Mouse (Mus musculus): ENCODE data around the gene Vhl. TPM values are rescaled to one million over a fixed set of nuclear protein-coding genes. Genes with fewer than 3 reads are reported as not detected.
A peak's percentile ranks its signal among the peaks of the same experiment; 100 is the strongest.

Vhl gene
- polyA plus RNA-seq, 1 experiment: 66.7 TPM

DNA sequence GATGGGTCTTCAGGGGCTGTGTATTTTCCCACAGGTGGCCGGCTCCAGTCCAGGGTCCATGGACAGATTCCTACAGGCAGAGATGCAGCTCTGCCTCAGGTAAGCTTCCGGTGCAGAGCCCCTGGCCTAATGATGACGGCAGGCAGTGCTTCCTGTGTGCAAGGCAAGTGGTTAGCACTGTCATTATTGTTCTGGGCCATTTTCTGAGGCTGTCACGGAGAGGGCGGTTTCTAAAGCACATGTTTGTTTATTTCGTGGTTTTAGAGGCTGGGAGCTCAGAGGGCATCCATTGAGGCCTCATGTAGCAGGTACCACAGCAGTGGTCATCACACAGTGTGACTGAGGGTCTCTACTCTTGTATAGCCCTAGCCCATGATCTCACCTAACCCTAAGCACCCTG, 49.2 kb downstream of the Vhl start:
- TF ChIP-seq POLR2A (IDR thresholded peaks at IDR 0.05; ENCODE audit: borderline replicate concordance, control insufficient read depth, low read depth, low read length): no peak
- no peak for TF ChIP-seq CTCF (IDR thresholded peaks at IDR 0.05; ENCODE audit: control insufficient read depth, insufficient read depth, low read length)
- 67% methylated on average over 6 of the region's 6 CpGs for WGBS
- H3K4me3 ChIP-seq (replicated peaks; ENCODE audit: control insufficient read depth, low read depth, low read length): no peak overlapping the region
- peaks cover 14% of the 10 kb centered on the region for H3K4me1 ChIP-seq (ENCODE audit: control insufficient read depth, insufficient read depth, low read length)
- H3K27ac ChIP-seq (ENCODE audit: control insufficient read depth, insufficient read depth, low read depth, low read length, poor library complexity): no peak overlapping the region; the same call in 1 of the 2 replicates

DNA sequence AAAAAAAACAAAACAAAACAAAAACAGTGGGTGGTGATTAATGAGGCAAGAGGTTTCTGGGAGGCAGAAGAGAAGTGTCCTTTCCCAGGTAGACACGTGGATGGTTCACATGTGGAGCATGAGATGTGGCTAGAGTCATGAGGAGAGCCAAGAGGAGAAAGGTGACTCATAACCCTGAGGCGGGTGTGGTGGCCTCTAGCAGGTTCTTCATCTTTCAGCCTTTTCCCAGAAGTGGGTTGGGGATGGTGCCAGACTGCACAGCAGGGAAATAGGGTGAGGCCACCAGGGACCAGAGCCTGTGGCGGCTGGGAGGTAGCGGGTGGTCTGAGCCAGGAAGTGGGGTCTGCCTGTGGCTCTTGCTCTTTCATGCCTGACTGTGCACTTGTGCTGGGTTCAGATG, 51.5 kb downstream of the Vhl start:
- H3K4me1 ChIP-seq (ENCODE audit: control insufficient read depth, insufficient read depth, low read length): peaks cover 7% of the 10 kb centered on the region; the same call in 1 of the 2 replicates
- no peak overlapping the region for H3K27ac ChIP-seq (ENCODE audit: control insufficient read depth, insufficient read depth, low read depth, low read length, poor library complexity)
- WGBS: 52% methylated on average over 4 of the region's 4 CpGs

DNA sequence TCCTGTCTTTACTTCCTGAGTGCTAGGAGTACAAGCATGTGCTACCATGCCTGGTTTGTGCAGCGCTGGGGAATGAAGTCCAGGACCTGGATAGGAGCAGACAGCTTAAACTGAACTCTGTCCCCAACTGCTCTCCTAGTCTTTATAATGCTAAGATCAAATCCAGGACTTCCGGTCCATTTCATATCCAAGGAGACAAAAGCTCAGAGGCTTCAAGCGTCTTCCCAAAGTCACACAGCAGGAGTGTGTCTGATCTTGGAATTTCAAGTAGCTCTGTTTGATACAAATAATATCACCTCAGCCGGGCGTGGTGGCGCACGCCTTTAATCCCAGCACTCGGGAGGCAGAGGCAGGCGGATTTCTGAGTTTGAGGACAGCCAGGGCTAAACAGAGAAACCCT, 52.2 kb downstream of the Vhl start:
- no peak overlapping the region for H3K4me3 ChIP-seq (replicated peaks; ENCODE audit: control insufficient read depth, low read depth, low read length)
- H3K27ac ChIP-seq (ENCODE audit: control insufficient read depth, insufficient read depth, low read depth, low read length, poor library complexity): no peak overlapping the region
- H3K4me1 ChIP-seq (ENCODE audit: control insufficient read depth, insufficient read depth, low read length): peaks cover 8% of the 10 kb centered on the region
- no peak for TF ChIP-seq POLR2A (IDR thresholded peaks at IDR 0.05; ENCODE audit: borderline replicate concordance, control insufficient read depth, low read depth, low read length)
- no peak for TF ChIP-seq CTCF (IDR thresholded peaks at IDR 0.05; ENCODE audit: control insufficient read depth, insufficient read depth, low read length)
- WGBS: 91% methylated on average over 9 of the region's 9 CpGs

More for the DNA sequence above, 51.5 kb downstream of the Vhl start:
- TF ChIP-seq CTCF (IDR thresholded peaks at IDR 0.05; ENCODE audit: control insufficient read depth, insufficient read depth, low read length) (no peak), POLR2A (IDR thresholded peaks at IDR 0.05; ENCODE audit: borderline replicate concordance, control insufficient read depth, low read depth, low read length) (no peak)
- H3K4me3 ChIP-seq (replicated peaks; ENCODE audit: control insufficient read depth, low read depth, low read length): no peak overlapping the region

DNA sequence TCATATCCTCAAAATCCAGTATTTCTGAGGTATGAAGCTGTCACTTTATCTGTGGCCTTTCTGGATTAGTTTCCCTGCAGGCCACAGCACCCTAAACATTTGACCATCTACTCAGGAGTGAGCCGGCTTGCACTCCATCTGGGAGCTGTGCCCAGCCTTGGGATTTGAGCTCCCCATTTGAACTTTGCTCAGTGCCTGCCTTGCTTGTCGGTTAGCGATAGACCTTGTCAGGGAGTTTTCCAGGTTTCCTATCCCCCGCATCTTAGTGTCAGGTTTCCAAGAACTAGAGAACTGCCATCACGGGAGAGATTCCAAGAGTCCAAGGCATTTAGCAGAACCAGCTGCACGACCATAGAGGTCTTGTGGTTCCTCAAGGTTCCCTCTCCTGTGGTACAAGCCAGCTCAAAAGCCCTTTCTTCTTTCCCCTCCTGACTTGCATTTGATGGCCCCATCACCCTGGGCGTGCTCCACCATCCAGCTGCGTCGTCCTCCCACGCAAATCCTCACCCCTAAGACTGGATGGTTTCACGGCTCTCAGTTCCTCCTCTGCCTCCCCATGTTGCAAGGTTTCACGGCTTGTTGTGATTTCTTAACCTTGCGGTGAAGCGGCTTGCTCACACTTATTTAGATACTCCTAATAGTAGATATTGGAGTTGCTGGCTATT, 53.4 kb downstream of the Vhl start:
- H3K4me1 ChIP-seq (ENCODE audit: control insufficient read depth, insufficient read depth, low read length): peaks cover 7% of the 10 kb centered on the region
- H3K4me3 ChIP-seq (replicated peaks; ENCODE audit: control insufficient read depth, low read depth, low read length): no peak overlapping the region
- WGBS: 54% methylated on average over 14 of the region's 14 CpGs
- H3K27ac ChIP-seq (ENCODE audit: control insufficient read depth, insufficient read depth, low read depth, low read length, poor library complexity): peak overlapping the region; percentile 67
- TF ChIP-seq CTCF (IDR thresholded peaks at IDR 0.05; ENCODE audit: control insufficient read depth, insufficient read depth, low read length): no peak
- TF ChIP-seq POLR2A (IDR thresholded peaks at IDR 0.05; ENCODE audit: borderline replicate concordance, control insufficient read depth, low read depth, low read length): no peak

DNA sequence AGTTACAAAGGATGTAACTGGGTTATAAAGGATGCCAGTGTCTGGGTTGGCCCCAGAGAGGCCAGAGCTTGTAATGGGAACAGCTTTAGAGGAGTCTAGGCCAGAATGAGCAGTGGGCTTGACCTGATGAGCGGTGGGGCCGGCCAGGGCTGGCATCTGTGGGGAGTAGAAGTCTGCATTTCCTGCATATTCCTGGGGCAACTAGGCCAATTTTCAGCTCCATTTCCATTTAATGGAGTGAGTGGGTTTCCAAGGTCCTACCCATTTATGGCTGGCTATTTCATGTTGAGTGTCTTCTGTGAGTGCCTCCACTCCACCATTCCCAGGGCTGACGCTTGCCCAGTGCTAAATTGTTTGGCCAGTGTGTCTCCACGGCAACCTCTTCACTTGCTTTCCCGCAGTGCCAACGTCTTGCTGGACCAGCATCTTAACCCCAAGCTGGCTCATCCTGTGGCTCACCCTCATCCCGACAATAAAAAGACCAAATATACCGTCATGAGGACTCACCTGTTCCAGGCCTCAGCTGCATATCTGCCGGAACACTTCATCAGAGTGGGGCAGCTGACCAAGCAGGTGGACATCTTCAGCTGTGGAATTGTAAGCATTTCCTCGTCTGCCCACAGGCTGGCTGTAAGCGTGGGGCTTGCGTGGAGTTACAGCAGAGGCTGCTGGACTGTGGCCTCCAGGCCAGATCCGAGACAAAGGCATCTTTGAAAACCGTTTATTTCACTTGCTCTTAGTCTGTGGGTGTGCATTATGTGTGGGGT, 54.7 kb downstream of the Vhl start:
- no peak for TF ChIP-seq CTCF (IDR thresholded peaks at IDR 0.05; ENCODE audit: control insufficient read depth, insufficient read depth, low read length)
- TF ChIP-seq POLR2A (IDR thresholded peaks at IDR 0.05; ENCODE audit: borderline replicate concordance, control insufficient read depth, low read depth, low read length): no peak
- H3K4me3 ChIP-seq (replicated peaks; ENCODE audit: control insufficient read depth, low read depth, low read length): no peak overlapping the region
- no peak overlapping the region for H3K27ac ChIP-seq (ENCODE audit: control insufficient read depth, insufficient read depth, low read depth, low read length, poor library complexity)
- H3K4me1 ChIP-seq (ENCODE audit: control insufficient read depth, insufficient read depth, low read length): peaks cover 7% of the 10 kb centered on the region
- 84% methylated on average over 14 of the region's 14 CpGs for WGBS

DNA sequence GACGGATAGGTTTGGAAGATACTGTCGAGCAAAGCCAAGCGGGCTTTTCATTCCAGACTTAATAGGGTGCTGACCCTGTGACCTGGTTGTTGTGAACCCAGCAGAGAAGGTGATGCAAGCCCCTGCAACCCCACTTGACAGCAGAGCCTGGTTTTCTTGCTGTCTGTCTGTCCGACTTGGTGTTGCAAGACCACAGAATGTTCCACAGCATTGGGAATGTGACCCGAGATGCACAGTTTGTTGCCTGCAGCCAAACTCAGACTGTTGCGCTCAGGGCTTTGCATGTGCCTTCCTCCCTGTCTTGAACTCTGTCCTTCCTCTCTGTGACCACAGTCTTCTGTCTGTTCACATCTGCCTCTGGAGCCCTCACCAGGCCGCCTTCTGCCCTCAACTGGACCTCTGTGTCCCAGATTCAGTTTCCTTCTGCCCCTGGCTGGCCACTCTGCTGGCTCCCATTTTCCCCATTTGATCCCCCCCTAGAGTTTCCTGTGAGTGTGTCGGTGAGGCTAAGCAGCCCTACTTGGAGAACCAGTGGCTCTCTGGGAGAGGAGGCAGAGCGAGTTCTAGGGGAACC, 56.3 kb downstream of the Vhl start:
- no peak overlapping the region for H3K4me3 ChIP-seq (replicated peaks; ENCODE audit: control insufficient read depth, low read depth, low read length)
- WGBS: 33% methylated on average over 9 of the region's 9 CpGs
- H3K4me1 ChIP-seq (ENCODE audit: control insufficient read depth, insufficient read depth, low read length): peaks cover 7% of the 10 kb centered on the region
- H3K27ac ChIP-seq (ENCODE audit: control insufficient read depth, insufficient read depth, low read depth, low read length, poor library complexity): peak overlapping the region; percentile 42; the same call in 1 of the 2 replicates
- no peak for TF ChIP-seq POLR2A (IDR thresholded peaks at IDR 0.05; ENCODE audit: borderline replicate concordance, control insufficient read depth, low read depth, low read length)
- TF ChIP-seq CTCF (IDR thresholded peaks at IDR 0.05; ENCODE audit: control insufficient read depth, insufficient read depth, low read length): 0 out of 2 replicates have a peak, but pooled peaks have one; percentile 2

Other genes starting within 250 kb of the Vhl start
- 12.0 and 21.6 TPM in 2 replicates for gene Tada3, start 246.1 kb upstream of the Vhl start, polyA plus RNA-seq (2011; ENCODE audit: insufficient read depth, insufficient read length, low replicate concordance, missing spikeins)
- gene Arpc4, start 245.8 kb upstream of the Vhl start, polyA plus RNA-seq (2011; ENCODE audit: insufficient read depth, insufficient read length, low replicate concordance, missing spikeins): 136 and 195 TPM in 2 replicates
- gene Ttll3, start 234.7 kb upstream of the Vhl start, polyA plus RNA-seq (2011; ENCODE audit: insufficient read depth, insufficient read length, low replicate concordance, missing spikeins): 11.9 and 27.7 TPM in 2 replicates
- gene Rpusd3, start 204.6 kb upstream of the Vhl start, polyA plus RNA-seq (2011; ENCODE audit: insufficient read depth, insufficient read length, low replicate concordance, missing spikeins): 8.6 and 8.7 TPM in 2 replicates
- 3.2 TPM in 1 of 2 replicates, not detected in the other for gene Cidec, start 188.2 kb upstream of the Vhl start, polyA plus RNA-seq (2011; ENCODE audit: insufficient read depth, insufficient read length, low replicate concordance, missing spikeins)
- gene Jagn1, start 181.4 kb upstream of the Vhl start, polyA plus RNA-seq (2011; ENCODE audit: insufficient read depth, insufficient read length, low replicate concordance, missing spikeins): 5.0 and 14.4 TPM in 2 replicates
- gene Il17re, start 165.5 kb upstream of the Vhl start, polyA plus RNA-seq (2011; ENCODE audit: insufficient read depth, insufficient read length, low replicate concordance, missing spikeins): 4.7 and 10.0 TPM in 2 replicates
- not detected in 2 replicates for gene Il17rc, start 152.5 kb upstream of the Vhl start, polyA plus RNA-seq (2011; ENCODE audit: insufficient read depth, insufficient read length, low replicate concordance, missing spikeins)
- gene Creld1, start 140.7 kb upstream of the Vhl start, polyA plus RNA-seq (2011; ENCODE audit: insufficient read depth, insufficient read length, low replicate concordance, missing spikeins): 4.7 and 13.4 TPM in 2 replicates
- gene Prrt3, start 122.0 kb upstream of the Vhl start, polyA plus RNA-seq (2011; ENCODE audit: insufficient read depth, insufficient read length, low replicate concordance, missing spikeins): 0.80 TPM in 1 of 2 replicates, not detected in the other
- gene Emc3, start 92.3 kb upstream of the Vhl start, polyA plus RNA-seq (2011; ENCODE audit: insufficient read depth, insufficient read length, low replicate concordance, missing spikeins): 16.7 and 30.2 TPM in 2 replicates
- 11.0 and 13.2 TPM in 2 replicates for gene Fancd2, start 92.3 kb upstream of the Vhl start, polyA plus RNA-seq (2011; ENCODE audit: insufficient read depth, insufficient read length, low replicate concordance, missing spikeins)
- gene Fancd2os, start 23.2 kb upstream of the Vhl start, polyA plus RNA-seq (2011; ENCODE audit: insufficient read depth, insufficient read length, low replicate concordance, missing spikeins): not detected in 2 replicates
- gene Brk1, start 19.2 kb upstream of the Vhl start, polyA plus RNA-seq (2011; ENCODE audit: insufficient read depth, insufficient read length, low replicate concordance, missing spikeins): 65.5 and 112 TPM in 2 replicates
- gene Irak2, start 14.5 kb downstream of the Vhl start, polyA plus RNA-seq (2011; ENCODE audit: insufficient read depth, insufficient read length, low replicate concordance, missing spikeins): 10.0 and 11.9 TPM in 2 replicates
- gene Tatdn2, start 73.1 kb downstream of the Vhl start, polyA plus RNA-seq (2011; ENCODE audit: insufficient read depth, insufficient read length, low replicate concordance, missing spikeins): 61.3 and 112 TPM in 2 replicates
- gene Ghrl, start 95.9 kb downstream of the Vhl start, polyA plus RNA-seq (2011; ENCODE audit: insufficient read depth, insufficient read length, low replicate concordance, missing spikeins): not detected in 2 replicates
- 33.7 and 56.3 TPM in 2 replicates for gene Sec13, start 116.8 kb downstream of the Vhl start, polyA plus RNA-seq (2011; ENCODE audit: insufficient read depth, insufficient read length, low replicate concordance, missing spikeins)